Mouse (Mus musculus) limb, embryonic 14.5 days (tissue): ENCODE results near the gene Nfya. TPM values are rescaled to one million over a fixed set of nuclear protein-coding genes. Genes with fewer than 3 reads are reported as not detected.

ENCODE experiments used
- ATAC-seq: fragments of 200-750 bp; cut with Nextera tagmentation; 2 replicates; pipeline ENCODE4 v1.8.0; 2017; ENCODE audit warnings: low read depth, moderate number of reproducible peaks, moderate TSS enrichment; ENCODE audit not compliant: low FRiP score
- DNase-seq: peaks from one replicate; pipeline ENCODE4 v3.0.0-alpha.2; 2015; ENCODE audit warnings: low spot score
- H3K27ac ChIP-seq: fragments of 300-500 bp; sonication (generic); replicated peaks from 2 replicates; pipeline ENCODE4 v1.5.1; 2014; ENCODE audit warnings: low read depth, mild to moderate bottlenecking, low read length, moderate library complexity, mixed read lengths
- H3K27me3 ChIP-seq: fragments of 300-500 bp; sonication (generic); 2 replicates; pipeline ENCODE4 v1.6.1; 2014; ENCODE audit warnings: low read length, mixed read lengths; ENCODE audit not compliant: control insufficient read depth, insufficient read depth
- H3K36me3 ChIP-seq: fragments of 300-500 bp; sonication (generic); 2 replicates; pipeline ENCODE4 v1.6.1; 2014; ENCODE audit warnings: mild to moderate bottlenecking, low read length, moderate library complexity, mixed read lengths; ENCODE audit not compliant: control insufficient read depth, insufficient read depth
- H3K4me1 ChIP-seq: fragments of 300-500 bp; sonication (generic); 2 replicates; pipeline ENCODE4 v1.6.1; 2014; ENCODE audit warnings: antibody characterized with exemption, low read length, mixed read lengths; ENCODE audit not compliant: control insufficient read depth, insufficient read depth
- H3K4me2 ChIP-seq: fragments of 300-500 bp; sonication (generic); replicated peaks from 2 replicates; pipeline ENCODE4 v1.6.1; 2014; ENCODE audit warnings: low read depth, mild to moderate bottlenecking, low read length, moderate library complexity; ENCODE audit not compliant: severe bottlenecking
- H3K4me3 ChIP-seq: fragments of 300-500 bp; sonication (generic); replicated peaks from 2 replicates; pipeline ENCODE4 v1.5.1; 2014; ENCODE audit warnings: low read length
- H3K9ac ChIP-seq: fragments of 300-500 bp; sonication (generic); 2 replicates; pipeline ENCODE4 v1.6.1; 2014; ENCODE audit warnings: mild to moderate bottlenecking, low read depth, low read length, moderate library complexity; ENCODE audit not compliant: severe bottlenecking
- H3K9me3 ChIP-seq: fragments of 300-500 bp; sonication (generic); 2 replicates; pipeline ENCODE4 v1.6.1; 2016; ENCODE audit warnings: low read length; ENCODE audit not compliant: control insufficient read depth
- POLR2A ChIP-seq: fragments of 200-500 bp; IDR thresholded peaks from 2 replicates; pipeline ENCODE4 v1.8.0; 2012; ENCODE audit warnings: inconsistent platforms, mild to moderate bottlenecking, moderate library complexity, borderline replicate concordance; ENCODE audit not compliant: insufficient read depth, insufficient read length; ENCODE audit errors: extremely low read depth
- WGBS: fragments of 180-500 bp; shearing (Covaris S2); extraction: QIAGEN DNeasy Blood & Tissue Kit; methylation state at CpG from one replicate; pipeline ENCODE4 v1.1.7; 2014; 5-methylcytosine and 5-hydroxymethylcytosine counted together
- polyA plus RNA-seq, 2 experiments: library from polyadenylated mRNA; depleted of rRNA in 1 of 2; stranded (reverse) in 1 of 2; unstranded in 1 of 2; fragments of >200 nt; fragmentation: Nextera tagmentation in 1 of 2; extraction: Ambion mirVana in 1 of 2; gene quantifications; 2 replicates each; pipeline versions ENCODE4 v1.2.1 to v1.2.3; 2012 to 2014

Gene Nfya
- polyA plus RNA-seq, 2 experiments, result 19.2 to 95.0 TPM

DNA sequence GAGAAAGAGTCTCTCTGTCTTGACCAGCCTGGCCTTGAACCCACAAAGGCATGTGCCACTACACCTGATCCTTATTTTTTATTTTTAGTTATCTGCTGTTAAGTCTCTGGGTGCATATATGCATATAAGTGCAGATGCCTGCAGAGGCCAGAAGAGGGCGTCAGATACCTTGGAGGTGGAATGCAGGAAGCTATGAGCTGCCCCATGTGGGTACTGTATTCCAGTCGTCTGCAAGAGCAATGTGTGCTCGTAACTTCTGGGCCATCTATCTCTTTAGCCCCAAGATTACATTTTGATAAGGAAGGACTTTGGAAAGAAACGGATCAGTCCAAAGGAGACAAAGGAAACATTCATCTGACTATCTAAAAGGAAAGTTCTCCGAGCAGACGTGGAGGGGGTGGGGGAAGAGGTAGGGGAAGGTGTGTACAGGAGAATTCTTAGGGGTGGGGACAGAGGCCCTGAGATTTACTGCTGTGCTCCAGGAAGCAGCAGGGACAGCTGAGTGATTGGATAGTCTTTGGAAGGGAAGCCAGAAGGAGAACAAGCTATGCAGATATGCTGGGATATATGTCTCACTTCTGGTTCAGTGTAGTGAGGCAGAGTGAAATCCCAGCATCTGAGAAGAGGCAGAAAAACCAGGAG is 24.1 kb upstream of the Nfya start:
- peaks cover 17% of the 10 kb centered on the region for H3K4me1 ChIP-seq
- no peaks in the 10 kb centered on the region for H3K27me3 ChIP-seq
- H3K27ac ChIP-seq, result no peak overlapping the region
- DNase-seq (no peak), ATAC-seq (no peak)
- H3K9me3 ChIP-seq, result no peaks in the 10 kb centered on the region
- H3K9ac ChIP-seq, result no peak overlapping the region
- no peak overlapping the region for H3K4me2 ChIP-seq
- TF ChIP-seq POLR2A, result no peak
- WGBS, result 57% methylated on average over 6 of the region's 6 CpGs
- H3K4me3 ChIP-seq, result no peak overlapping the region
- H3K36me3 ChIP-seq, result no peaks in the 10 kb centered on the region

GRCm38 (mm10) chr17:48433006-48433655 is 23.4 kb upstream of the Nfya start:
- Histone ChIP-seq H3K27ac (no peak overlapping the region), H3K9ac (no peak overlapping the region), H3K9me3 (no peaks in the 10 kb centered on the region), H3K4me3 (no peak overlapping the region), H3K4me1 (peaks cover 20% of the 10 kb centered on the region), H3K36me3 (no peaks in the 10 kb centered on the region), H3K27me3 (no peaks in the 10 kb centered on the region), H3K4me2 (no peak overlapping the region)
- ATAC-seq (no peak), DNase-seq (no peak)
- no peak for TF ChIP-seq POLR2A
- whole genome bisulfite sequencing, result 76% methylated on average over 20 of the region's 20 CpGs

- Histone ChIP-seq H3K27me3 (no peaks in the 10 kb centered on the region), H3K4me2 (no peak within 1 kb of the TSS), H3K4me3 (no peak within 1 kb of the TSS), H3K9ac (no peak within 1 kb of the TSS), H3K36me3 (no peaks in the 10 kb centered on the region), H3K27ac (no peak within 1 kb of the TSS), H3K9me3 (no peaks in the 10 kb centered on the region), H3K4me1 (peaks cover 23% of the 10 kb centered on the region)
- ATAC-seq, result 0 out of 2 replicates have a peak, but pooled peaks have one; percentile 11
- no peak for TF ChIP-seq POLR2A
- peak; percentile 49 for DNase-seq
- 69% methylated on average over 16 of the region's 16 CpGs for WGBS
Observed at GRCm38 (mm10) chr17:48432158-48432980, 22.7 kb upstream of the Nfya start, which contains the start of gene Apobec2. TSS of gene Apobec2 (minus strand) at chr17:48432930.

GRCm38 (mm10) chr17:48431054-48431453 is 21.3 kb upstream of the Nfya start:
- Histone ChIP-seq H3K9me3 (no peaks in the 10 kb centered on the region), H3K9ac (no peak overlapping the region), H3K36me3 (no peaks in the 10 kb centered on the region), H3K4me3 (no peak overlapping the region), H3K4me1 (peaks cover 28% of the 10 kb centered on the region), H3K27me3 (no peaks in the 10 kb centered on the region), H3K4me2 (no peak overlapping the region), H3K27ac (no peak overlapping the region)
- DNase-seq (no peak), ATAC-seq (no peak)
- TF ChIP-seq POLR2A, result no peak
- 69% methylated on average over 5 of the region's 5 CpGs for WGBS

GRCm38 (mm10) chr17:48430394-48430793 is 20.7 kb upstream of the Nfya start:
- no peak overlapping the region for H3K4me3 ChIP-seq
- ATAC-seq (no peak), DNase-seq (peak; percentile 44)
- no peak overlapping the region for H3K4me2 ChIP-seq
- H3K27ac ChIP-seq, result peak overlapping the region; percentile 43
- 40% methylated on average over 5 of the region's 5 CpGs for WGBS
- TF ChIP-seq POLR2A, result no peak
- H3K36me3 ChIP-seq, result no peaks in the 10 kb centered on the region
- H3K4me1 ChIP-seq, result peaks cover 31% of the 10 kb centered on the region
- H3K9ac ChIP-seq, result no peak overlapping the region
- no peaks in the 10 kb centered on the region for H3K27me3 ChIP-seq
- H3K9me3 ChIP-seq, result no peaks in the 10 kb centered on the region
